Mouse (Mus musculus) natural killer cell, adult 2 months (primary cell): ENCODE data around the gene Olfr307.
"Not testable (repeated sequence)": the region's sequence is repeated elsewhere in the genome, so short reads cannot be mapped to it uniquely, and the experiment has no call there.

Source experiments
- DNase-seq, 2 experiments: peaks; one replicate each; pipeline ENCODE4 v3.0.0; 2022; ENCODE audit warnings: low spot score in 2 of 2

The Olfr307 gene

DNA sequence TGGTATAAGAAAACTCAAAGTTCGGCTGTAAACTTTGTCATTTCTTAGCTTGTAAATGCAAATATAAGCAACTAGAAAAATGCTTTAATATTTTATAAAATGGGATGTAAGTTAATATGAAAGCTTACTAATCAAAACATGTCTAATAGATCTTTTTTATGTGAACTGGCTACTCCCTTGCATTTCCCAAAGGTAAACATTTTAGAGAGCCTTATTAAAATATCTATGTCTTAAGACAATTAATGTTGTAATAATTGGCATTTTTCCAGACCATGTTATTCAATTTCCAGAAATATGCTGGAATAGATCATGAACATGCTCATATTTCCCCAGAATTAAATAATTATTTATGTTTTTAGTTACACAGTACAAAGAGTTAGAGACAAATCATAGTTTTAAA lies at the start of gene Olfr307:
TSS of gene Olfr307 (minus strand) at position 101 of the 400 bp plus-strand sequence.
- DNase-seq, result no peak

- DNase-seq, result no peak
Observed at GRCm38 (mm10) chr7:86386558-86386957, 49.2 kb upstream of the Olfr307 start, which contains the start of gene Olfr304. Gene Olfr304, minus strand, starts transcription at chr7:86386658.

- DNase-seq, result no peak
Observed at GRCm38 (mm10) chr7:86385769-86386168, 48.4 kb upstream of the Olfr307 start.

DNA sequence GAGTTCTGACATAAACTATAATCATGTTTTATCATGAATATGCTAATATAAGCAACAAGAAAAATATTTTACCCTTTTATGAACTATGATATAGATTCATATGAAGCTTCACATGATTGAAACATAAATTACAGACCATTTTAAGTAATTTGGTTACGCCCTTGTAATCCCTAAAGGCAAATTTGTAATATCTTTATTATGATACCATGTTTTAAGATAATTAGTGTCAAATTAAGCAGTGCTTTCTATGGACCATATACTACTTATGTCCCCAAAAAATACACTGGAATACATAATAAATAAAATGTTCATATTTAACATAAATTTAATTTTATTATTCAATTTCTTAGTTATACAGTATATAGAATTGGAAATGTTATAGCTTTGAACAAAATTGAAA lies 29.4 kb upstream of the Olfr307 start, which contains the start of gene Olfr305:
TSS of gene Olfr305 (minus strand) at position 101 of the 400 bp plus-strand sequence.
- DNase-seq, result no peak

DNA sequence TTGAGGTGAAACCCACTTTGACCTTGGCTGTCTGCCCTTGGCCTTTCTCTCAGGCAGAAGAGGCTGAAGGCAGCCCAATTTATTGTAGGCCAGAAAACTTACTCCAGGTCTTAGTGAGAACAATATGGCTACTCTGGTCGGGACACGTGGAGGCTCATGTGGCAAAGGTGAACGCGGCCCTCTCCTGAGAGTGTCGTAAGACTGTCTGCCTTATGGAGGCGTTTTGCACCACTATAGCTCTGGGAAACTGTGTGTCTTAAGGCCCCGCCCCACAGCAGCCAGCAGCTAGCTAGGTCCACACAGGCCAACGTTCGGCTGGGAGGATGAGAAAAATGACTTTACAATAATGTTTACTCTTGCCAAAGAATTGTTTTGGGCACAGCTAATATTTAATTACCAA lies 8.9 kb upstream of the Olfr307 start:
- DNase-seq, result not testable (repeated sequence)

DNA sequence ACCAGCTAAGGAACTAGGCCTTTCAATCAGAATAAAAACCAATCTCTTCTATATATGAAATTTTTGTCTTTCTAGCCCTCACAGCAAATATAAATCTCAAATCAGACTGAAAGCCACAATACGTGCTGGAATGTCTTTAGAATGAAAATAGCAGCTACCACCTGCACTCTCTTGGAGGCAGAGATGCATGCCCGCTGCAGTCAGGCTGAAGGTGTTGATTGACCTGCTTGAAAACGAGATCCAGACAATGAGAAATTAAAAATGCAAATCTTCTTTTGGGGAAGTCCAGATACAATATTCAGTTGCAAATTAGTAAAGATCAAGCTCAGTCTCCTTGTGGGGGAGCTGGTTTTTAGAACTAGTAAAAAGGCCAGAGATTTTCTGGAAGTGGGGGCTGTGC lies 6.9 kb upstream of the Olfr307 start:
- no peak for DNase-seq

DNA sequence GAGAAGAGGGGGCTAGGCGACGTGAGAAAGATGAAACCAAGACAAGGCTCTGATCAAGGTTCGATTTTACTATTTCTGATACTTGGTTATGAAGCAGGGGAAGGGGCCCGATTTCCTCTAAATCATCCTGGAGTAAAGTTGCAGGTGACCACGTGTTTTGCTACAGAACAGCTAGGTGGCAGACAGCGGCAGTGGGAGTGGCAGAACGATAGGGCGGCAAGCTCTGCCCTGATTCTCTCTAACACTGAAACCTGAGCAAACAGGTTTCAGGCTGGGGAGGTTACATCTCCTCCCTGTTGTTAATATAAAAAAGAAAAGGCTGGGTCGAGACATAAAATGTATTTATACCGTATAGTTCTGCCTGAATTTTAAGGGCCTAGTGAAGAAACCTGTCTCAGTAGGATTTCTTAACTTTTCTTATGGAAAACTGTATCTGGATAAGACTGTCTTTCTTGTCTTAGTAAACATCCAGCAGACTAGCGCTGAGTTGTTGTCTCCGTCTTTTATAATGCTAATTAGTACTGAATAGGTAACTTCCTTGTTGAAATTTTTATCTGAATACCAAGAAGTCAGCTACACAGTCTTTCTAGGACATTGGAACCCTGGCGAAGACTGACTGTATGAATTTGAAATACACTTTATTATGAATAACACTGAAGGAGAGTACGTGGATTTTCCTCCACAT lies 5.6 kb upstream of the Olfr307 start:
- DNase-seq, result no peak

DNA sequence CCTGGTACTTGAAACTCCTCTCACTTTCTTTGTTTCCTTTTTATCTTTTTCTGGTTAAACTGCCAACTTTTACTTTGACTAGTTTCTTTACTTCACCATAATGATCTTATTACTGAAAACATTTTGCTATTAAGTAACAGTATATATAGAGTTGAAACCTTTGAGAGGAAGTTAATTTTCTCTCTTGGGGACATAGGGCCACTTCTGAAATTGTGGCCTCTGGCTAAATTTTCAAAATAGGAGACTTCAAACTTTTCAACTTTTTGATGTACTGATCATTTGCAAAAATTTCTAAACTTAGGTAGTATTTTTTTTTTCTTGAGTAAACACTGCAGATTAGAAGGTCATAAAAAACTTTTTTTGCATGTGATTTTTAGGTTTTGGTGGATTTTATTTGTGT lies 11.9 kb downstream of the Olfr307 start, which contains the start of gene Olfr308:
TSS of gene Olfr308 (minus strand) at position 101 of the 400 bp plus-strand sequence.
- no peak for DNase-seq

GRCm38 (mm10) chr7:86321323-86321722 lies 16.1 kb downstream of the Olfr307 start:
- no peak for DNase-seq

DNA sequence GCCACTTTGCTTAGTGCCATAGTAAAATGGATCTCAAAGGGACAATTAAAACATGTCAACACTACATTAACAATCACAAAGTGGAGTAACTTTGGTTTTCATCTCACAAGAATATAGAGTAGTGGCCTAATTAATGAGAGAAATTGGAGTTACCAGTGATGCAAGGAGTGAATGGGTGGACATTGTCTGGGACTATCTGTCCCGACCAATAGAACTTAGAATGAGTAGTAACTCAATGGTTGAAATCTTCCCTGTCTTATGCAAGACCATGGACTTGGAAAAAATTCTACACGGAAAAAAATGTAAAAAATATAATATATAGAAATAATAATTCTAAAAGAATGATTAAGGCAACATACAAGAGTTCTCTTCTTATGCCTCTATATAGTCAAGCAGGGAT lies 23.8 kb downstream of the Olfr307 start, which contains the start of gene Olfr309:
TSS of gene Olfr309 (minus strand) at position 101 of the 400 bp plus-strand sequence.
- no peak for DNase-seq
